Mouse (Mus musculus): ENCODE measurements around the gene Dnm3. TPM values are rescaled to one million over a fixed set of nuclear protein-coding genes. Genes with fewer than 3 reads are reported as not detected.

The Dnm3 gene
- polyA plus RNA-seq, 1 experiment from 2014 or later = 2.8 TPM

DNA sequence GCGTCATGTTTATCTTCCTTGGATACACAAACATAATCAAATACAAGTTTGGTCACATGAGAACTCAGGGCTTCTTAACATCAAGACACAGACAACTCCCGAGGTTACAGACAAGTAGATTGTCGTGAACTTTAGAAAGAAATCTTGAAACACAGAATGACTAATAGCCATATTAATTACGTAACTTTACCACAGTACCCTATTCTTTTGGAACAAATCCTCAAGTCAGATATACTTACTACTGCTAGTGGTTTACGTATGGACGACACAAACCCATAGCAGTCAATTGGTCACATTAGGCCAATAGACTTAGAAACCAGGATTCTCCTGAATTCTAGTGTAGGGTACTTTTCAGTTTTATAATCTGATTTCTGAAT, 459.2 kb downstream of the Dnm3 start:
- WGBS = 54% methylated on average over 6 of the region's 6 CpGs
- Histone ChIP-seq H3K27ac (ENCODE audit: low read length) (peak overlapping the region; percentile 90), H3K4me2 (ENCODE audit: low read depth, low read length) (no peak overlapping the region), H3K4me1 (replicated peaks; ENCODE audit: control insufficient read depth, insufficient read depth, low read length) (peaks cover 43% of the 10 kb centered on the region), H3K27me3 (ENCODE audit: control insufficient read depth, insufficient read depth, low read depth, low read length) (no peaks in the 10 kb centered on the region), H3K4me3 (ENCODE audit: low read length) (no peak overlapping the region), H3K36me3 (ENCODE audit: control insufficient read depth, insufficient read depth, low read length) (no peaks in the 10 kb centered on the region), H3K9me3 (ENCODE audit: control insufficient read depth, low read length) (no peaks in the 10 kb centered on the region), H3K9ac (ENCODE audit: low read length) (no peak overlapping the region)
- no peak for ATAC-seq (ENCODE audit: low read depth)

DNA sequence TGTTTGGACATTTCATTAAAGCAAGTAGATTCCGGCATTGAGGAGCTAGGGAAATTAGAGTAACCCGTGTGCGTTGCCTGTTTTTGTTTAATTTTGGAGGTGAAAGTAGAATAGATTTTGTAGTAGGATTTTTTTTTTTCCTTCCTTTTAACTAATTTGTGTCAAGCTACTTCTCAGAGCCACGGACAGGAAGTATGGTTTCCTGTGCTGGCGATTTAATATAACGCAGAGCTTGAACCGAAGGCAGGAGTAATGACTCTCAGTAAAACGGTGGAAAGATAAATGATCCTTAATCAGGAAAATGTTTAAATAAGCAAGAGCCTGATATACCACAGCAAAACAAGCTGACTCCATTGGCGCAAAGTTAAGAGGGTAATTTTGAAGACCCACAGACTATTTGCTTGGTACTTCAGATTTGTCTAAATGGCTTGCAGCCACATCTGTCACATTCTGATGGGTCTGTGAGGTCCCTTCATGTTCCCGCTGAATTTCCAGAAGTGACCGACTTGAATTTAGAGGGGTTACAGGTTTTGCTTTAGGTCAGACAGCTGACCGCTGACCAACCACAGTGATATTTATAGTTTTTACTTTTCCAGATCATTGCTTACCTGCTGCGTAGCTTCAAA, 459.7 kb downstream of the Dnm3 start:
- H3K27me3 ChIP-seq (ENCODE audit: control insufficient read depth, insufficient read depth, low read depth, low read length) = no peaks in the 10 kb centered on the region
- peak overlapping the region; percentile 90 for H3K27ac ChIP-seq (ENCODE audit: low read length)
- no peak overlapping the region for H3K9ac ChIP-seq (ENCODE audit: low read length)
- no peaks in the 10 kb centered on the region for H3K9me3 ChIP-seq (ENCODE audit: control insufficient read depth, low read length)
- 19% methylated on average over 13 of the region's 13 CpGs for WGBS
- no peak for ATAC-seq (ENCODE audit: low read depth)
- no peaks in the 10 kb centered on the region for H3K36me3 ChIP-seq (ENCODE audit: control insufficient read depth, insufficient read depth, low read length)
- peak overlapping the region; percentile 32 for H3K4me2 ChIP-seq (ENCODE audit: low read depth, low read length)
- no peak overlapping the region for H3K4me3 ChIP-seq (ENCODE audit: low read length)
- peaks cover 47% of the 10 kb centered on the region for H3K4me1 ChIP-seq (replicated peaks; ENCODE audit: control insufficient read depth, insufficient read depth, low read length)

- ATAC-seq (ENCODE audit: low read depth) = peak; percentile 85
- WGBS = 8% methylated on average over 7 of the region's 7 CpGs
- H3K4me1 ChIP-seq (replicated peaks; ENCODE audit: control insufficient read depth, insufficient read depth, low read length) = peaks cover 47% of the 10 kb centered on the region
- no peak overlapping the region for H3K4me3 ChIP-seq (ENCODE audit: low read length)
- H3K36me3 ChIP-seq (ENCODE audit: control insufficient read depth, insufficient read depth, low read length) = no peaks in the 10 kb centered on the region
- H3K27ac ChIP-seq (ENCODE audit: low read length) = peak overlapping the region; percentile 90
- H3K4me2 ChIP-seq (ENCODE audit: low read depth, low read length) = peak overlapping the region; percentile 20; the same call in 1 of the 2 replicates
- H3K27me3 ChIP-seq (ENCODE audit: control insufficient read depth, insufficient read depth, low read depth, low read length) = no peaks in the 10 kb centered on the region
- H3K9me3 ChIP-seq (ENCODE audit: control insufficient read depth, low read length) = no peaks in the 10 kb centered on the region
- H3K9ac ChIP-seq (ENCODE audit: low read length) = no peak overlapping the region
Measured at GRCm38 (mm10) chr1:162016982-162017381, 460.9 kb downstream of the Dnm3 start.

DNA sequence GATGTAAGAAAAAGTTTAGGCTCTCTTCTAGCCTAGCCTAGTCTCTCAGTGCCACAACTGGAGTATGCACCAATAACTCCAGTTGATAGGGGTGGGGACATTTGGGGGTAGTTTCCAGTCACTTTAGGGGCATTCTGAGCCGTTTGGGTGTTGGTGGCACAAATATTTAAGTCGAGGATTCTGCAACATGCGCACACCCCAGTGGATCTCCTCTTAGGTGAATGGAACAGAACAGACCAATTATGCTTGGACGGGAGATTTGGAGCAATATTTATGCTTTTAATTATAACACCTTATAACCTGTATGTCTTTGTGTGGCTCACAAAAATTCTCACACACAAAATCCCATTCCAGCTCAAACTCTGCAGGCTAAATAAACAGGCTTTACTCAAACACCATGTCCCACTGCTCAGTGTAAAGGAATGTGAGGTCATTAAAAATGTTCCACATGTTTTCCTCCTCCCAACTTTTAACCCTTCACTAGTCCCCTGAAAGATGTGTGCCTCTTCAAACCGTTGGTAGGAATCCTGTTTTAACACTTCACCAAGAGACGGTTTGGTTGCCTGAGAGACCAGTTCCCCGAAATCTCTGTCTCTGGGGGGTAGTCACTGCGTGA, 462.5 kb downstream of the Dnm3 start:
- H3K36me3 ChIP-seq (ENCODE audit: control insufficient read depth, insufficient read depth, low read length) = no peaks in the 10 kb centered on the region
- peaks cover 48% of the 10 kb centered on the region for H3K4me1 ChIP-seq (replicated peaks; ENCODE audit: control insufficient read depth, insufficient read depth, low read length)
- no peaks in the 10 kb centered on the region for H3K9me3 ChIP-seq (ENCODE audit: control insufficient read depth, low read length)
- H3K9ac ChIP-seq (ENCODE audit: low read length) = no peak overlapping the region
- no peak overlapping the region for H3K4me3 ChIP-seq (ENCODE audit: low read length)
- 27% methylated on average over 8 of the region's 8 CpGs for WGBS
- no peak overlapping the region for H3K4me2 ChIP-seq (ENCODE audit: low read depth, low read length)
- peak overlapping the region; percentile 64 for H3K27ac ChIP-seq (ENCODE audit: low read length)
- ATAC-seq (ENCODE audit: low read depth) = peak; percentile 52; the same call in 1 of the 2 replicates
- no peaks in the 10 kb centered on the region for H3K27me3 ChIP-seq (ENCODE audit: control insufficient read depth, insufficient read depth, low read depth, low read length)

DNA sequence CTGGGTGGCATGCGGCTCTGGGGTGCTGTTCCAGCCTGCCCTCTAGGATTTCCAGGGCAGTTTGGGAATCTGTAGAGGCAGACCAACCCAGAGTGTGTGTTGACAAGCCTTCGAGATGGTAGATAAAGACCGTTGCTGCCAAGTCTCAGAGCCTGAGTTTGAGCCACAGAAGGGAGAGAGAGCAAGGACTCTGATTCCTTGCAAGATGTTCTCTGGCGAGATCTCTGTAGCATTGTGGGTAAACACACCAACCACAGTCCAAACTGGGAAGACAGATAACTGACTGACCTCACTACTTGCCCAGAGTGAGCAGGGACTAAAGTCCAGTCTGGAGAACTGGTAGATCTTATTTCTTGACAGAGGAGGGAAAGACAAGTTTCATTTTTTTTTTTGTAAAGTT, 464.3 kb downstream of the Dnm3 start:
- Histone ChIP-seq H3K4me3 (ENCODE audit: low read length) (no peak overlapping the region), H3K36me3 (ENCODE audit: control insufficient read depth, insufficient read depth, low read length) (no peaks in the 10 kb centered on the region), H3K27me3 (ENCODE audit: control insufficient read depth, insufficient read depth, low read depth, low read length) (no peaks in the 10 kb centered on the region), H3K9me3 (ENCODE audit: control insufficient read depth, low read length) (no peaks in the 10 kb centered on the region), H3K4me2 (ENCODE audit: low read depth, low read length) (no peak overlapping the region), H3K9ac (ENCODE audit: low read length) (no peak overlapping the region), H3K4me1 (replicated peaks; ENCODE audit: control insufficient read depth, insufficient read depth, low read length) (peaks cover 54% of the 10 kb centered on the region), H3K27ac (ENCODE audit: low read length) (peak overlapping the region; percentile 36)
- ATAC-seq (ENCODE audit: low read depth) = no peak
- WGBS = 33% methylated on average over 4 of the region's 4 CpGs

DNA sequence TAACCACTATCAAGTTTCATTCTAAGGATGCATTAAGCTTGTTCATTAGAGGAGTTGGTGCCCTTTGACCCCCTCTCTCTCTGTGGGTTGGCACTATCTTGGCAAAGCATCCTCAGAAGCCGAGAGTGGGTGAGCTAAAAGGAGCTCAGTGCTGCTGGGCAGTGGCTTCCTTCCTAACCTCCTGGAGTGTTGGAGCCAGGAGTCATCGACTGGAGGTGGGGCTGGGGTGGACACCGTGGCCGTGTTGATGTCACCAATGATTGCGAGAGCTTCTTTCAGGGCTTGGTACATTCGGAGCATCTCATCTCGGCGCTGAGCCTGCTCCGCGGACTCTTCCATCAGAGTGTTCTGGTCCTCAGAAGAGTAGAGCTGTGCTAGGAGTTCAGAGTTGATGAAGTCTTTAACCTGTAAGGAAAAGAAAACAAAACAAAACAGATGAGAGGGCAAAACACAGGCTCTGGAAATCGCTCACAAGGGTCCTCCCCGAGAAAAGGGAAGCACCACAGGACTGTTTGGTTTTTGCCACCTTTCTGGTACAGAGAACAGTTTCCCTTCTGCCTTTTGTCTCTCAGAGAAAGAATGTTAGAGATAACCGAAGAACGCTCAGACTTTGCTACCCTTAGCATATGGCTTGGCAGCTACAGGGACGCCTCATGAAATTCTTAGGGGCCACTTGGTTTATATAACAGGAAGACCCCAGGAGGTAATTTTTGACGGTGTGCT, 466.1 kb downstream of the Dnm3 start:
- Histone ChIP-seq H3K4me3 (ENCODE audit: low read length) (no peak overlapping the region), H3K27me3 (ENCODE audit: control insufficient read depth, insufficient read depth, low read depth, low read length) (no peaks in the 10 kb centered on the region), H3K4me2 (ENCODE audit: low read depth, low read length) (no peak overlapping the region), H3K27ac (ENCODE audit: low read length) (no peak overlapping the region), H3K36me3 (ENCODE audit: control insufficient read depth, insufficient read depth, low read length) (no peaks in the 10 kb centered on the region), H3K4me1 (replicated peaks; ENCODE audit: control insufficient read depth, insufficient read depth, low read length) (peaks cover 38% of the 10 kb centered on the region), H3K9ac (ENCODE audit: low read length) (no peak overlapping the region), H3K9me3 (ENCODE audit: control insufficient read depth, low read length) (no peaks in the 10 kb centered on the region)
- 66% methylated on average over 16 of the region's 16 CpGs for WGBS
- no peak for ATAC-seq (ENCODE audit: low read depth)

DNA sequence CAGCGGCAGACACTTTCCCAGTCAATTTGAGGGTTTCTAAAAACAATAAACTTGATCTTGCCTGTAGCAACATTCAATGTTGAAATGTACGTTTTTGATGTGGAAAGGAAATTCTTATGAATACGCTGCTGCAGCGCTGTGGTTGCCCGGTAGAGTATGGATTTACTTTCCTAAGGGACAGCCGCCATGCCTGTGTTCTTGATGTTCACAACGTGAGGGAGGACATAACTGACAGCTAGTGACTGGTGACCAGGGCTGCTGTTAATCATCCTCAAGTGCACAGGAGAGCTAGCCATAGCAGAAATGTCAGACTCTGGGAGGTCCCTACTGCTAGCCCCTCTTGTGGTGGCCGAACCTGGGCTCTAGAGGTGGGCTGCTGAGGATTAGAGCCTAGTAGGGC, 468.7 kb downstream of the Dnm3 start:
- Histone ChIP-seq H3K9me3 (ENCODE audit: control insufficient read depth, low read length) (no peaks in the 10 kb centered on the region), H3K9ac (ENCODE audit: low read length) (peak overlapping the region; percentile 42; the same call in 1 of the 2 replicates), H3K4me2 (ENCODE audit: low read depth, low read length) (no peak overlapping the region), H3K4me1 (replicated peaks; ENCODE audit: control insufficient read depth, insufficient read depth, low read length) (peaks cover 32% of the 10 kb centered on the region), H3K36me3 (ENCODE audit: control insufficient read depth, insufficient read depth, low read length) (no peaks in the 10 kb centered on the region), H3K27me3 (ENCODE audit: control insufficient read depth, insufficient read depth, low read depth, low read length) (no peaks in the 10 kb centered on the region), H3K4me3 (ENCODE audit: low read length) (no peak overlapping the region), H3K27ac (ENCODE audit: low read length) (peak overlapping the region; percentile 68)
- no peak for ATAC-seq (ENCODE audit: low read depth)
- WGBS = 43% methylated on average over 8 of the region's 8 CpGs

- Histone ChIP-seq H3K4me3 (ENCODE audit: low read length) (no peak overlapping the region), H3K4me2 (ENCODE audit: low read depth, low read length) (0 out of 2 replicates have a peak overlapping the region, but pooled peaks have one; percentile 18), H3K4me1 (replicated peaks; ENCODE audit: control insufficient read depth, insufficient read depth, low read length) (peaks cover 33% of the 10 kb centered on the region), H3K9ac (ENCODE audit: low read length) (peak overlapping the region; percentile 42; the same call in 1 of the 2 replicates), H3K27ac (ENCODE audit: low read length) (peak overlapping the region; percentile 68), H3K9me3 (ENCODE audit: control insufficient read depth, low read length) (no peaks in the 10 kb centered on the region), H3K36me3 (ENCODE audit: control insufficient read depth, insufficient read depth, low read length) (no peaks in the 10 kb centered on the region), H3K27me3 (ENCODE audit: control insufficient read depth, insufficient read depth, low read depth, low read length) (no peaks in the 10 kb centered on the region)
- ATAC-seq (ENCODE audit: low read depth) = no peak
- 19% methylated on average over 8 of the region's 8 CpGs for WGBS
Measured at GRCm38 (mm10) chr1:162008631-162009067, 469.2 kb downstream of the Dnm3 start.

GRCm38 (mm10) chr1:162008208-162008607, 469.6 kb downstream of the Dnm3 start:
- ATAC-seq (ENCODE audit: low read depth) = no peak
- Histone ChIP-seq H3K4me1 (replicated peaks; ENCODE audit: control insufficient read depth, insufficient read depth, low read length) (peaks cover 30% of the 10 kb centered on the region), H3K9ac (ENCODE audit: low read length) (no peak overlapping the region), H3K27me3 (ENCODE audit: control insufficient read depth, insufficient read depth, low read depth, low read length) (no peaks in the 10 kb centered on the region), H3K4me3 (ENCODE audit: low read length) (no peak overlapping the region), H3K9me3 (ENCODE audit: control insufficient read depth, low read length) (no peaks in the 10 kb centered on the region), H3K4me2 (ENCODE audit: low read depth, low read length) (no peak overlapping the region), H3K36me3 (ENCODE audit: control insufficient read depth, insufficient read depth, low read length) (no peaks in the 10 kb centered on the region), H3K27ac (ENCODE audit: low read length) (peak overlapping the region; percentile 68; the same call in 1 of the 2 replicates)
- 69% methylated on average over 4 of the region's 4 CpGs for WGBS
